Mouse (Mus musculus) ES-Bruce4 (cell line): ENCODE results near the gene Gm11027.

Experiments
- CTCF ChIP-seq: IDR thresholded peaks from one replicate; pipeline ENCODE4 v1.8.1; 2011; ENCODE audit warnings: low read depth, low read length
- EP300 ChIP-seq: IDR thresholded peaks from 2 replicates; pipeline ENCODE4 v1.6.1; 2011; ENCODE audit warnings: low read depth, low read length; ENCODE audit not compliant: insufficient read depth
- POLR2A ChIP-seq: IDR thresholded peaks from one replicate; pipeline ENCODE4 v1.8.1; 2011; ENCODE audit warnings: low read length; ENCODE audit not compliant: insufficient read depth

DNA sequence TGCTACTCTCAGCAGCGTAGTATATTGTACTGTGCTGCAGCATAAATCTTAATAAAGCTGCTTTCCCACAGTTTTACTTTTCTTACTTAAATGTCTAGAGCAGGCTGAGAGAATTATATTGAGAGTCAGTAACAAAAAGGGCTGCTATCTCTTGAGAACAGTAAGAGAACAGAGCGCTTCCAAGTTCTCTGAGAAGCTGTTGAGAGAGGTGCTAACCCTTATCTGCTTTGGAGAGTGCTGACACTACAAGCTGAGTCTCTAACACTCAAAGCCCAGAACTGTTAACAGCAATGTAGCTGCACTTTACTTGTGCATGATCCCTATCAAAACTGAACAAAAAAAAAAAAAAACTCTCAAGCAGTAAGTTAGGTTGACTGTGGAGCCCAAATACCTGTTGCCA is 9.9 kb upstream of the Gm11027 start:
- TF ChIP-seq POLR2A: no peak
- TF ChIP-seq CTCF: no peak
- no peak for TF ChIP-seq EP300
